Mouse (Mus musculus): ENCODE results near the gene Wnt5b.

The Wnt5b gene

GRCm38 (mm10) chr6:119521482-119521900 lies 22.7 kb downstream of the Wnt5b start:
- peak; percentile 38 to 60 for DNase-seq

GRCm38 (mm10) chr6:119520731-119521130 lies 23.4 kb downstream of the Wnt5b start:
- DNase-seq: no peak

DNA sequence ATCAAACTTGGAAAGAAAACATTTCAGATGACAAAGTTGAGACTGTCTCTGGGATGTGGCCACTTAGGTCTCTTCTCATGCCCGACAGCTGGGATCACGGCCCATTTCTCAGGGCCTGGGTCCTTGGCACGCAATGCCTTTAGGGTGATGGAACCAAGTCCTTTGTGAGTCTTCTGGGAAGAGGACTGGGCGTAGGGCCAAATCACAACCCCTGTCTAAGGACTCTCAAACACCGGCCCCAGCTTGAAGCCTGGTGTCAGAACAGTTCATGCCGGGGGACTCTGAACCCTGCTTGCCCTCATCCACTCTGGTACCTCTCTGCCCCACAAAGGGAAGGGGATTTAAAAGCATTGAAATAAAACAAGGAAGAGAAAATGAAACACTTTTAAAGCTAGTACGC lies 30.1 kb downstream of the Wnt5b start:
- DNase-seq: no peak

GRCm38 (mm10) chr6:119513452-119513851 lies 30.7 kb downstream of the Wnt5b start:
- DNase-seq: no peak

GRCm38 (mm10) chr6:119512701-119513100 lies 31.4 kb downstream of the Wnt5b start:
- DNase-seq: no peak

DNA sequence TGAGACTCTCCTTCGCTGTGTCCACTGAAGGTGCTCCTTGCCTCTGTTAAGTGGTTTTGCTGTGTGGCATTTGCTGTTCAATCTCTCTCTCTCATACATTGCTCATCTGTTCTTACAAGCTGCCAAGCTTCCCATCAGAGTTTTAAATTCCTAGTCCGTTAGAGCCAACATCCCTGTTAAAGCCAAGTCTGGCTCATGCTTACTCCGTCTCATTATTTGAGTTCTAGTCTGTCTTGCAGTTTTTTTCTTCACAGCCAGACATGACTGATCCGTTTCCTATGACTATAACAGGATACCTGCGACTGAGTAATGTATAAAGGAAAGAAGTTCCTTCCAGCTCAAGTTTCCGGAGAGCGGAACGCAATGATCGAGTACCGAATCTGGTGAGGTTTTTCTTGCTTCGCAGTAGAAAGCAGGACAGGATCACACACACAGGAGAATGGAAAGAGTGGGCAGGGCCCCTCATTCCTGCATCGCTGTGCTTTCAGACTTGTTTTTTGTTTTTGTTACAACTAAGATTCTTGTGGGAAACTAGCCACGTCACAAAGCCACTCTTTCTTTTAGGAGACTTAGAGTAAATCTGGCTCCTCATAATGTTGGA lies 34.6 kb downstream of the Wnt5b start:
- no peak for DNase-seq

GRCm38 (mm10) chr6:119508634-119509375 lies 35.3 kb downstream of the Wnt5b start:
- DNase-seq: no peak

GRCm38 (mm10) chr6:119508221-119508620 lies 35.9 kb downstream of the Wnt5b start:
- no peak for DNase-seq

GRCm38 (mm10) chr6:119505525-119506225 lies 38.5 kb downstream of the Wnt5b start:
- no peak for DNase-seq

- no peak for DNase-seq
Measured at GRCm38 (mm10) chr6:119504756-119505155, 39.4 kb downstream of the Wnt5b start.

DNA sequence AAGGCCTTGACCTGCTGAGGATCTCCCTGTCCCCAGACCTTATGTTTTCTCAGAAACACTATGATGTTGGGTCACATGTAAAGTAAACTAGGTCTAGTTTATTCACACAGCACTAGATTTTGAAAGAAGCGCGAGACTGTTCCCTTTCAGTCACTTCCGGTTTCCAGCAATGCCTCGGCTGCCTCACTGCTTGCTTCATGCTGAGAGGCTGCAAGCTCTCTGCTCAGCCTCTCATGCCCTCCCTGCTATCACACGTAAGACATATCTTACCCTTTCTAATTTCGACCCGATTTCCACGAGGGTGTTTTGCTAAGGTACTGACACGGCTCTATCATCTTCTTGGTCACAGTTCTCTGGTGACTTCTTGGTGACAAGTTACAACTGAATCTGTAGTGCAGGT lies 42.1 kb downstream of the Wnt5b start:
- DNase-seq: no peak

- no peak for DNase-seq
Measured at GRCm38 (mm10) chr6:119500086-119500485, 44.1 kb downstream of the Wnt5b start.

DNA sequence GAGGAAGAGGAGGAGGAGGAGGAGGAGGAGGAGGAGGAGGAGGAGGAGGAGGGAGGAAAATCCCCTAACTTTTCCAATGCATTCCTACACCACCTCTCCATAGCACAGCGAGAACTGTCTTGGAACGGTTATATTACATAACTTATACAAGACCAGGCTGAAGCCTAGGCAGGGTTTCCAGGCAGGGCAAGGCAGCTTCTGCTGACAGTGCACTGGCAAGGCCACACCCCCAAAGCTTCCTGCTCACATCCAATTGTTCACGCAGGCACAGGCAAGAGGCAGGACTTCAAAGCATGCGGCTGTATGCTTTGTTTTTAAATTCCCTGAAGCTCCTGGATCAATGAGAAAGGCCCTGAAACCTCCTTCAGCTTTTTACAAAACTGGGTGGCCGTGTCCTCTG lies 44.9 kb downstream of the Wnt5b start:
- DNase-seq: peak in 1 of 2 experiments; percentile 37

DNA sequence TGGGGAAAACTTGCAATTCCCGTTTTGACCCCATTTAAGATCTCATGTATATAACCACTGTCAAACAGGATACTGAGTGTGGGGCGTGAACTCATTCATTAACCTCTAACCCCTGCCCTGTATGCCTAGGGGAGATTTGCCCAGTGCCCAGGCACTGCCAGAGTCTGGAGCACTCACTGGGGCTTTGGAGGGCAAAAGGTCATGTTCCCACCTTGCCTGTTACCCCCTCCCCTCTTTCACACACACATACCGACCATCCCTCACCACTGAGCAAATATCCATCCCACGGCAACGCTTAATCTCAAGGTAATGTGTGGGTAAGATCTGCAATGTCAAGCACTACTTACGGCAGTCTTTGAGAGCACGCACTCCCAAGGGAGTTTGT lies 51.5 kb downstream of the Wnt5b start:
- no peak for DNase-seq

GRCm38 (mm10) chr6:119491997-119492629 lies 52.0 kb downstream of the Wnt5b start:
- DNase-seq: no peak

- DNase-seq: no peak
Measured at GRCm38 (mm10) chr6:119491006-119491405, 53.1 kb downstream of the Wnt5b start.

DNA sequence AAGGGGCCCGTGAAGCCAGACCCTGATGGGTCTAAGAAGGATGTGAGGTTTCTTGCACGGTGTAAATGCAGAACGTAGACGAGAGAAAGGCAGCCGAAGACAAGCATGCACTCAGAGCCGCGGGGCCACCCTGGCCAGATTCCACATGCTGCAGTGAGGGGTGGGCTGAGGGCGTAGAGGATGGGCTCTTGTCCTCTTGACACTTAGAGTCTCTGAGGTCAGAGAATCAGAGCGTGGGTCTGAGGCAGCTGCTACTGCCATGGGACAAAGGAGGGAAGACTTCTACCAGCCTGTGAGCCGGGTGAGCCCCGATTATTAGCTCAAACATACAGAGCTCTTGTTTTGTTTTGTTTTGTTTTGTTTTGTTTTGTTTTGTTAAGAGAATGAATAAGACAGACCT lies 53.6 kb downstream of the Wnt5b start:
- no peak for DNase-seq

GRCm38 (mm10) chr6:119489765-119490164 lies 54.4 kb downstream of the Wnt5b start:
- peak; percentile 36 to 59 for DNase-seq

DNA sequence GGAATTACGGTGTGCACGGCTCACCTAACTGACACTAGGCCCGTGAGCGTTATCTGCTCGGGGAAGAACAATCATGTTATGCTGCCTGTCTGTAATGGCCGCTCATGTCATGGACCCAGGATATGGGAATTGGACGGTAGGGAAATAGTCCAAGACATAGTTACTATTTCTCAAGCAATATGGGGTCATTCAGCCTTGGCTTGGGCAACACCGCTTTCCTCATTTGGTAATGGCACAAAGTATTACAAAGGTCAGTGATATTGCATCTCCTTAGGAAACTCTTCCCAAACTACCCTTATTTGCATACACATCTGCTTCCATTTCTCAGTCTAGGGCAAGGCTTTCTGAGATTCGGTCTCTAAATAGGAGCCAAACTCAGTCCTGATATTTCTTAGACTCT lies 56.5 kb downstream of the Wnt5b start:
- DNase-seq: no peak

DNA sequence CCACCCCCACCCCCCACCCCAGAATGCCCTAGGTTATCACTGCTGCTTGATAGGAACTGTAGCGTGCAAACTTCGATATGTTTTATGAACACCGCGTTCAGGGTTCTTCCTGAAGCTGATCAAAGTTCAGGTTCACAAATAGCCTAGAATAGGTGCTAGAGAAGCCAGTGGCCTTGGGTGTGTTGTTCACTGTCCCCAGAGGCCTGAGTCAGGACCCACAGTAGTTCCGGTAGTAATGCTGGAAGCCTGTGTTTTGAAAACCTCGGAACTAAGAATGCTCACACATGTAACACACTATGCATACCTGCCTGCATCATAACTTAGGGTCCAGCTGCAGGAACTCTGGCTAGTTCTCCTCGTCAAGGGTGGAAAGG lies 57.1 kb downstream of the Wnt5b start:
- DNase-seq: no peak

DNA sequence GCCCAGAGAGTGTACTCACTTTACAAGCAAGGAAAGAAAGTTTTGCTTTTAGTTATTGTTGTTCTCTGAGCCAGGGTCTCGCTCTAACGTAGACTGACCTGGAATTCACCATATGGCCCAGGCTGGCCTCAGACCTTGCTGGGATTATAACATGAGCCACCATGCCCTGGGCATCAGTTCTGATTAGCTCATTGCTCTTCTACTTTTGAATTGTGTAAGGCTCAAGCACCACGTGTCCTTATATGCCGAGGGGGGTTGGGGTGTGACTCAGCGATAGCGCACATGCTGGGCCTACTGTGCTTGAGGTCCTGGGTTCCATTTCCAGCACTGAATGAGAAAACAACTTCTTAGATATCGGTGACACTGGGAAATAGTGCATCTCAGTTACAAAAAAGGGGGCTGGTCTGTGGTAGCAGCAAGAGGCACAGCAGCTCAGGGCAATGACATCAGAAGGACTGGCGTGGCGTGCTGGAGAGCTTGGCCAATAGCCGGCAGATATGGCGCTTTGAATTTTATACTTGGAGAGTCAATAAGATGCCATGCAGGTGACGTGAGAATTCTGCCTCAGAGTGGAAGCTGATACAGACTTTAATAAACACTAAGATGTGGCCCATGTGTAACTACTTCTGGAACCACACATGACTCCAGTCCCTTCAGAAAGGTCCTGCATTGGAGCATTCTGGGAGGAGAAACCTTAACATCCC lies 57.6 kb downstream of the Wnt5b start:
- no peak for DNase-seq

- DNase-seq: no peak
Measured at GRCm38 (mm10) chr6:119485486-119485885, 58.7 kb downstream of the Wnt5b start.

All from cerebellum, postnatal 25 days (tissue).